Mouse (Mus musculus): ENCODE results near the gene Arl2bp. TPM values are rescaled to one million over a fixed set of nuclear protein-coding genes. Genes with fewer than 3 reads are reported as not detected.

The Arl2bp gene
- polyA plus RNA-seq (2014; fragmentation: Illumina TruSeq; extraction: RNeasy Lipid Tissue Mini Kit (QIAGEN cat#74804); ENCODE audit: insufficient read depth, low read depth, low replicate concordance) = 94.7 TPM

GRCm38 (mm10) chr8:94666456-94667308 lies at the start of gene Arl2bp:
Gene Arl2bp, plus strand, starts transcription at chr8:94666600.

GRCm38 (mm10) chr8:94695994-94696384 lies 29.6 kb downstream of the Arl2bp start, which contains the start of gene Pllp:
Gene Pllp, minus strand, starts transcription at chr8:94696278.

Other genes with a start within 250 kb of the Arl2bp start
- 7.0 TPM for gene Nlrc5, start 232.2 kb upstream of the Arl2bp start, polyA plus RNA-seq (2014; fragmentation: Illumina TruSeq; extraction: RNeasy Lipid Tissue Mini Kit (QIAGEN cat#74804); ENCODE audit: insufficient read depth, low read depth, low replicate concordance)
- gene Cpne2, start 133.6 kb upstream of the Arl2bp start, polyA plus RNA-seq (2014; fragmentation: Illumina TruSeq; extraction: RNeasy Lipid Tissue Mini Kit (QIAGEN cat#74804); ENCODE audit: insufficient read depth, low read depth, low replicate concordance) = 6.0 TPM
- gene Rspry1, start 64.7 kb upstream of the Arl2bp start, polyA plus RNA-seq (2014; fragmentation: Illumina TruSeq; extraction: RNeasy Lipid Tissue Mini Kit (QIAGEN cat#74804); ENCODE audit: insufficient read depth, low read depth, low replicate concordance) = 6.9 TPM
- gene Fam192a, start 64.6 kb upstream of the Arl2bp start, polyA plus RNA-seq (2014; fragmentation: Illumina TruSeq; extraction: RNeasy Lipid Tissue Mini Kit (QIAGEN cat#74804); ENCODE audit: insufficient read depth, low read depth, low replicate concordance) = 19.3 TPM
- gene Pllp, start 29.7 kb downstream of the Arl2bp start, polyA plus RNA-seq (2014; fragmentation: Illumina TruSeq; extraction: RNeasy Lipid Tissue Mini Kit (QIAGEN cat#74804); ENCODE audit: insufficient read depth, low read depth, low replicate concordance) = 60.3 TPM
- 5.5 TPM for gene Ccl22, start 79.0 kb downstream of the Arl2bp start, polyA plus RNA-seq (2014; fragmentation: Illumina TruSeq; extraction: RNeasy Lipid Tissue Mini Kit (QIAGEN cat#74804); ENCODE audit: insufficient read depth, low read depth, low replicate concordance)
- gene Cx3cl1, start 105.4 kb downstream of the Arl2bp start, polyA plus RNA-seq (2014; fragmentation: Illumina TruSeq; extraction: RNeasy Lipid Tissue Mini Kit (QIAGEN cat#74804); ENCODE audit: insufficient read depth, low read depth, low replicate concordance) = 18.1 TPM
- 29.6 TPM for gene Ccl17, start 143.9 kb downstream of the Arl2bp start, polyA plus RNA-seq (2014; fragmentation: Illumina TruSeq; extraction: RNeasy Lipid Tissue Mini Kit (QIAGEN cat#74804); ENCODE audit: insufficient read depth, low read depth, low replicate concordance)
- 32.7 TPM for gene Coq9, start 171.7 kb downstream of the Arl2bp start, polyA plus RNA-seq (2014; fragmentation: Illumina TruSeq; extraction: RNeasy Lipid Tissue Mini Kit (QIAGEN cat#74804); ENCODE audit: insufficient read depth, low read depth, low replicate concordance)
- 22.1 TPM for gene Ciapin1, start 171.8 kb downstream of the Arl2bp start, polyA plus RNA-seq (2014; fragmentation: Illumina TruSeq; extraction: RNeasy Lipid Tissue Mini Kit (QIAGEN cat#74804); ENCODE audit: insufficient read depth, low read depth, low replicate concordance)
- 60.7 TPM for gene Polr2c, start 190.8 kb downstream of the Arl2bp start, polyA plus RNA-seq (2014; fragmentation: Illumina TruSeq; extraction: RNeasy Lipid Tissue Mini Kit (QIAGEN cat#74804); ENCODE audit: insufficient read depth, low read depth, low replicate concordance)
- gene Dok4, start 209.7 kb downstream of the Arl2bp start, polyA plus RNA-seq (2014; fragmentation: Illumina TruSeq; extraction: RNeasy Lipid Tissue Mini Kit (QIAGEN cat#74804); ENCODE audit: insufficient read depth, low read depth, low replicate concordance) = 21.7 TPM

All from lung, adult 10 weeks (tissue).